Mouse (Mus musculus) forebrain, embryonic 14.5 days (tissue): Measurements from ENCODE around the gene Col4a3bp. TPM values are rescaled to one million over a fixed set of nuclear protein-coding genes. Genes with fewer than 3 reads are reported as not detected.

Experiments
- ATAC-seq: fragments of 200-750 bp; cut with Nextera tagmentation; 2 replicates; pipeline ENCODE4 v1.8.0; 2017; ENCODE audit warnings: mild to moderate bottlenecking, moderate library complexity
- DNase-seq: peaks from one replicate; pipeline ENCODE4 v3.0.0-alpha.2; 2015; ENCODE audit warnings: low spot score
- H3K27ac ChIP-seq: fragments of 300-500 bp; sonication (generic); 2 replicates; pipeline ENCODE4 v1.5.1; 2014; ENCODE audit warnings: low read depth, mild to moderate bottlenecking, control low read depth, low read length, moderate library complexity
- H3K27me3 ChIP-seq: fragments of 300-500 bp; sonication (generic); replicated peaks from 2 replicates; pipeline ENCODE4 v1.6.1; 2014; ENCODE audit warnings: low read length, control low read depth, mixed read lengths; ENCODE audit not compliant: control insufficient read depth, insufficient read depth
- H3K36me3 ChIP-seq: fragments of 300-500 bp; sonication (generic); 2 replicates; pipeline ENCODE4 v1.6.1; 2014; ENCODE audit warnings: low read length, control low read depth; ENCODE audit not compliant: control insufficient read depth, insufficient read depth
- H3K4me1 ChIP-seq: fragments of 300-500 bp; sonication (generic); 2 replicates; pipeline ENCODE4 v1.6.1; 2014; ENCODE audit warnings: antibody characterized with exemption, low read length, control low read depth; ENCODE audit not compliant: control insufficient read depth, insufficient read depth
- H3K4me2 ChIP-seq: fragments of 300-500 bp; sonication (generic); 2 replicates; pipeline ENCODE4 v1.6.1; 2014; ENCODE audit warnings: mild to moderate bottlenecking, control low read depth, low read length
- H3K4me3 ChIP-seq: fragments of 300-500 bp; sonication (generic); 2 replicates; pipeline ENCODE4 v1.5.1; 2014; ENCODE audit warnings: low read depth, low read length, control low read depth
- H3K9ac ChIP-seq: fragments of 300-500 bp; sonication (generic); 2 replicates; pipeline ENCODE4 v1.6.1; 2014; ENCODE audit warnings: mild to moderate bottlenecking, low read length, control low read depth, moderate library complexity
- H3K9me3 ChIP-seq: fragments of 300-500 bp; sonication (generic); replicated peaks from 2 replicates; pipeline ENCODE4 v1.6.1; 2016; ENCODE audit warnings: low read length, control low read depth, mixed read lengths; ENCODE audit not compliant: control insufficient read depth
- WGBS: fragments of 180-500 bp; shearing (Covaris S2); extraction: QIAGEN DNeasy Blood & Tissue Kit; methylation state at CpG from one replicate; pipeline ENCODE4 v1.1.7; 2014; 5-methylcytosine and 5-hydroxymethylcytosine counted together
- polyA plus RNA-seq: library from polyadenylated mRNA; unstranded; fragments of >200 nt; fragmentation: Nextera tagmentation; extraction: Ambion mirVana; gene quantifications from 2 replicates; pipeline ENCODE4 v1.2.1, GENCODE M21; 2014

Gene Col4a3bp
- polyA plus RNA-seq, 1 experiment from 2014 or later, result 5.5 TPM

GRCm38 (mm10) chr13:96680163-96681087 lies 138.0 kb downstream of the Col4a3bp start:
- H3K27ac ChIP-seq, result no peak overlapping the region

GRCm38 (mm10) chr13:96681088-96681620 lies 138.7 kb downstream of the Col4a3bp start:
- no peak overlapping the region for H3K9ac ChIP-seq
- no peaks in the 10 kb centered on the region for H3K9me3 ChIP-seq
- no peaks in the 10 kb centered on the region for H3K4me1 ChIP-seq
- no peak for ATAC-seq
- H3K36me3 ChIP-seq, result no peaks in the 10 kb centered on the region
- DNase-seq, result no peak
- no peak overlapping the region for H3K4me3 ChIP-seq
- no peaks in the 10 kb centered on the region for H3K27me3 ChIP-seq
- H3K27ac ChIP-seq, result no peak overlapping the region
- H3K4me2 ChIP-seq, result no peak overlapping the region

More at GRCm38 (mm10) chr13:96680163-96681087, 138.0 kb downstream of the Col4a3bp start:
- H3K4me3 ChIP-seq, result no peak overlapping the region
- no peaks in the 10 kb centered on the region for H3K36me3 ChIP-seq
- WGBS, result 69% methylated on average over 9 of the region's 9 CpGs
- DNase-seq (no peak), ATAC-seq (no peak)
- H3K27me3 ChIP-seq, result no peaks in the 10 kb centered on the region
- H3K9ac ChIP-seq, result no peak overlapping the region
- no peaks in the 10 kb centered on the region for H3K9me3 ChIP-seq
- no peak overlapping the region for H3K4me2 ChIP-seq
- H3K4me1 ChIP-seq, result no peaks in the 10 kb centered on the region

- no peaks in the 10 kb centered on the region for H3K27me3 ChIP-seq
- no peak for DNase-seq
- H3K9me3 ChIP-seq, result no peaks in the 10 kb centered on the region
- H3K4me3 ChIP-seq, result no peak overlapping the region
- H3K4me2 ChIP-seq, result no peak overlapping the region
- no peaks in the 10 kb centered on the region for H3K36me3 ChIP-seq
- no peak overlapping the region for H3K27ac ChIP-seq
- no peaks in the 10 kb centered on the region for H3K4me1 ChIP-seq
- 90% methylated on average over 5 of the region's 5 CpGs for WGBS
- H3K9ac ChIP-seq, result no peak overlapping the region
- no peak for ATAC-seq
Observed at GRCm38 (mm10) chr13:96684779-96685178, 142.4 kb downstream of the Col4a3bp start.

- H3K9me3 ChIP-seq, result no peaks in the 10 kb centered on the region
- 94% methylated on average over 9 of the region's 9 CpGs for WGBS
- H3K27ac ChIP-seq, result no peak overlapping the region
- no peak overlapping the region for H3K4me3 ChIP-seq
- no peaks in the 10 kb centered on the region for H3K4me1 ChIP-seq
- no peaks in the 10 kb centered on the region for H3K36me3 ChIP-seq
- ATAC-seq, result no peak
- no peak for DNase-seq
- H3K9ac ChIP-seq, result no peak overlapping the region
- no peak overlapping the region for H3K4me2 ChIP-seq
- H3K27me3 ChIP-seq, result no peaks in the 10 kb centered on the region
Observed at GRCm38 (mm10) chr13:96687261-96687660, 144.8 kb downstream of the Col4a3bp start.

Other genes starting within 250 kb of the Col4a3bp start
- gene Poc5, start 154.3 kb upstream of the Col4a3bp start, polyA plus RNA-seq, result 28.0 and 35.3 TPM in 2 replicates
- not detected in 2 replicates for gene Ankdd1b, start 71.4 kb upstream of the Col4a3bp start, polyA plus RNA-seq
- not detected in 2 replicates for gene Gm17622, start 51.9 kb upstream of the Col4a3bp start, polyA plus RNA-seq
- 3.8 and 5.7 TPM in 2 replicates for gene Polk, start within 50 bp of the Col4a3bp start, polyA plus RNA-seq
- gene Hmgcr, start 128.3 kb downstream of the Col4a3bp start, polyA plus RNA-seq, result 181 and 194 TPM in 2 replicates
- gene Ankrd31, start 205.7 kb downstream of the Col4a3bp start, polyA plus RNA-seq, result not detected in 2 replicates